Mouse (Mus musculus) embryo, embryonic 9.5 days (tissue): ENCODE data around the gene Selenbp2.
"Not testable (repeated sequence)": the region's sequence is repeated elsewhere in the genome, so short reads cannot be mapped to it uniquely, and the experiment has no call there.

Experiments
- DNase-seq: peaks from one replicate; pipeline ENCODE4 v3.0.0-alpha.2; 2017; ENCODE audit errors: extremely low spot score

Gene Selenbp2

GRCm38 (mm10) chr3:94691694-94692093 is 1.7 kb upstream of the Selenbp2 start:
- not testable (repeated sequence) for DNase-seq

- DNase-seq: not testable (repeated sequence)
Observed at GRCm38 (mm10) chr3:94693874-94694273, 518 bp downstream of the Selenbp2 start.

- not testable (repeated sequence) for DNase-seq
Observed at GRCm38 (mm10) chr3:94695591-94695990, 2.2 kb downstream of the Selenbp2 start.

- DNase-seq: not testable (repeated sequence)
Observed at GRCm38 (mm10) chr3:94696257-94696656, 2.9 kb downstream of the Selenbp2 start.

- DNase-seq: not testable (repeated sequence)
Observed at GRCm38 (mm10) chr3:94702163-94702810, 8.9 kb downstream of the Selenbp2 start.

GRCm38 (mm10) chr3:94702856-94703255 is 9.5 kb downstream of the Selenbp2 start:
- DNase-seq: no peak

- not testable (repeated sequence) for DNase-seq
Observed at GRCm38 (mm10) chr3:94703364-94703763, 10.0 kb downstream of the Selenbp2 start.

- not testable (repeated sequence) for DNase-seq
Observed at GRCm38 (mm10) chr3:94710591-94710990, 17.2 kb downstream of the Selenbp2 start.

GRCm38 (mm10) chr3:94713424-94713823 is 20.1 kb downstream of the Selenbp2 start:
- not testable (repeated sequence) for DNase-seq

GRCm38 (mm10) chr3:94718253-94718652 is 24.9 kb downstream of the Selenbp2 start:
- not testable (repeated sequence) for DNase-seq

GRCm38 (mm10) chr3:94723637-94724036 is 30.3 kb downstream of the Selenbp2 start:
- not testable (repeated sequence) for DNase-seq

- no peak for DNase-seq
Observed at GRCm38 (mm10) chr3:94745691-94746090, 52.3 kb downstream of the Selenbp2 start.
